Mouse (Mus musculus) spleen, embryonic (tissue): ENCODE measurements around the gene Tpp1.

Experiments
- CTCF ChIA-PET: fragments of 350-600 bp; sonication (Branson Sonifier 250); formaldehyde crosslinking; loops from one replicate; lab custom pipeline; 2022; lab: Charles Lee

The Tpp1 gene

DNA sequence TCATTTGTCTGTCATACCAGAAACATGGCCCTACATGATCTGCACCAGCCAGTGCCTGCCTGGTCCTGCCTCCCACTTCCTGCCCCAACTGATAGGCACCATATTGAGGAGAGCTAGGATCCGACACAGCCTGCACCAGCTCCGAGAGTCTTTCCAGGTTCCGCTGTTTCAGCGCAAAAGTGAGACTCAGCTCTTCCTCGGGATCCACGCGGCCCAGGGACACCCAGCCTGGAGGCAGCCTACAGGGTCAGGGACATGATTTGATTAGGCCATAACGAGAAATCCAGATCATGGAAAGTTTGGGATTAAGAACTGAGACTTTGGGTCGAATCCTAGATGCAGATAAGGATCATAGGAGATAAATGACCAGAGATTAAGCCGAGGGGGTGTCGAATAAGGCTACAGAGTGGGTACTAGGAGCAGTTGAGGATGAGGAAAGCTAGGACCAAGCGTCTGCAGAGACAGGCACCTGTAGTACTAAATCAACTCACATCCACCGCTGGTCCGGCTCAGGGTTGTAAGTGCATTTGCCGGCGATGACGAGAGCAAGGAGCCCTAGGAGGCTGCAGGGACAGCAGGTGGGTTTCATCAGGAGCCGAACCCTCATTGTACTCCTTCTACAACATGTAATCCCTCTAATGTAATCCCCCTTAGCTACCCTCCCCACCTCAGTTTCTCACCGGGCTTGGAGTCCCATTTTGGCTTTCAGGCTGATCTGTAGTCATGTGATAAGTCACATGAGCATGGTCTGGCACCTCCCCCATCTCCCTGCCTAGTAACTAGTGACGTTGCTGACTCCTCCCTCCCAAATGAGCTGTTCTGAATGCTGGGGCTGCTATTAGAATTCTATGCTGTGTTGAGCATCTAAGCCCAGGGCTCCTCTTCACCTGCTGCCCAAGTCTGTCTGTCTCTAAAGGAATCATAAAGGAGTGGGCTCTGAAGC, at the start of gene Tpp1:
TSS of gene Tpp1 (minus strand) at position 745 of the 943 bp plus-strand sequence.
- CTCF ChIA-PET: interaction anchor here (0.6 to 1.1 kb wide), 2 partner anchors 8 to 14 kb away, joined by 3 to 7 read pairs; partner anchors contain the start of gene Taf10

DNA sequence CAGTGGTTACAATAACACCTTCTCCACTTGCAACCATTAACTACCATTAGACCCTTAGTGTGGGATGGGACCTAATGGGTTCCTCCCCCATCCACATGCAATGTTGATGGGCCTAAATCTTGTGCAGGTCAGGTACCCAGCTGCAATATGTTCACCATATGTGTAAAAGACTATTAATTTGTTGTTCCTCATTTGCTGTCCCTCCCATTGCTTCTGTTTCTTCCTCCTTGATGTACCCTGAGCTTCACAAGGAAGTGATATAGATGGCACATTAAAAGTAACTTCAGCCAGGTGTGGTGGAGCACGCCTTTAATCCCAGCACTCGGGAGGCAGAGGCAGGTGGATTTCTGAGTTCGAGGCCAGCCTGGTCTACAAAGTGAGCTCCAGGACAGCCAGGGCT, 44.9 kb upstream of the Tpp1 start:
- CTCF ChIA-PET: no interaction called here

DNA sequence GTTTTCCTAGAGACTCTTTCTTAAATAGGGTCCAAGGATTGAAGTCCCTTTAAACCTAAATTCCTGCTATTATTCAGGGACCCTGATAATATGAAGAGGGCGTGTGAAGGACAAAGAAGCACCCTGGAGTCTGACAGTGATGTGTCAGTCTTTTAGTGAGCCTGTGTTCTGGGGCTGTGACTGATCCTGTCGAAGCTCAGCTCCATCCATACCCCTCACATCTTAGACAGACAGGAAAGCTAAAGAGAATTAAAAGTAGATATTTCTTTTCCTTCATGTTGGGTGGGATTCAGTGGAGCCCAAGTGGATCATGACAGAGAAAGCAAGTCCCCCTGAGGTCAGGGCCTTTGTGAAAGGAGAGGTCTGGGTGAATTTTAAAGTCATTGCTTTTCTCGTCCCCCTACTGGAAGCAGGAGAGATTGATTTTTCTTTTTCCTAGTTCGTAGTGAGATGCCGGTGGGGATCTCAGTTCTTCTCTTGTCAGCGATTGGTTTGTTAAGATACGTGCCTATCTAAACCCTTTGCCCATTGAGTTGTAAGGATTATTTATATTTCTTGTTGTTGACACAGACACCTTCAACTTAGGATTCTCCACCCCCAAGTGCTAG, 43.8 kb upstream of the Tpp1 start:
- CTCF ChIA-PET: no interaction called here

DNA sequence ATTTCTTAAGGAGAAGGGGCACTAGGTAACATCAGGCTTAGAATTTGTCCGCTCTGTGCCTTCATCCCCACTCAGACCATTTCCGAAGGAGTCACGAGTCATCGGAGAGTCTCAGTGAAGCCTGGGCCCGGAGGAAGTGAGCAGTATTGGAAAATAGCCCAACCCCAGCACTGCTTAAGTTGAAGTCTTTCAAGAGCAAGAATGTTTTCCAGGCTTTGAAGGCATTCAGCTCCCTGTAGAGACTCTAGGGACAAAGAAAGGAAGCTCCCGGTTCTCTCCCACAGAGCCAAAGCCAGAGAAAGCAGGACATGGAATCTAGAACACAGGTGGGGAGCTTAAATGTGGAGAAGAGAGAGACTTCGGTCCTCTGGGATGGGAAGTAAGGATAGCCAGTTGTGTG, 41.7 kb upstream of the Tpp1 start:
- CTCF ChIA-PET: no interaction called here

DNA sequence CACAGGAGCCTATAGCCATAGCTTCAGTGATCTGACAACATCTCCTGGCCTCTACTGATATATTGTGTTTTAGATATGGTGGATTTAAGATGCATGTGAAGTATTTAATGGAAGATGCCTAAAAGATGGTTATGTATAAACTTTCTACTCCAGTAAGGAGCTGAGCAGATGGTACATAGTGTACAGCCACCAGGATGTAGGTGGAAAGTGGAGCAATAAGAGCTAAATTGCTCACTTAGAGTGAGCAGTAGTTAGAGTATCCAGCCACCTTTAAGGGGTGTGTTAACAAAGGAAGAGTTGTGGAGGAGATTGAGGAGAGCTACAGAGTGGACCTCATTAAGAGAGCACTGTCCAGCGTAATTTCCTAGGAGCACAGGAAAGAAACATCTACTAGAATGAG, 39.1 kb upstream of the Tpp1 start:
- CTCF ChIA-PET: no interaction called here

DNA sequence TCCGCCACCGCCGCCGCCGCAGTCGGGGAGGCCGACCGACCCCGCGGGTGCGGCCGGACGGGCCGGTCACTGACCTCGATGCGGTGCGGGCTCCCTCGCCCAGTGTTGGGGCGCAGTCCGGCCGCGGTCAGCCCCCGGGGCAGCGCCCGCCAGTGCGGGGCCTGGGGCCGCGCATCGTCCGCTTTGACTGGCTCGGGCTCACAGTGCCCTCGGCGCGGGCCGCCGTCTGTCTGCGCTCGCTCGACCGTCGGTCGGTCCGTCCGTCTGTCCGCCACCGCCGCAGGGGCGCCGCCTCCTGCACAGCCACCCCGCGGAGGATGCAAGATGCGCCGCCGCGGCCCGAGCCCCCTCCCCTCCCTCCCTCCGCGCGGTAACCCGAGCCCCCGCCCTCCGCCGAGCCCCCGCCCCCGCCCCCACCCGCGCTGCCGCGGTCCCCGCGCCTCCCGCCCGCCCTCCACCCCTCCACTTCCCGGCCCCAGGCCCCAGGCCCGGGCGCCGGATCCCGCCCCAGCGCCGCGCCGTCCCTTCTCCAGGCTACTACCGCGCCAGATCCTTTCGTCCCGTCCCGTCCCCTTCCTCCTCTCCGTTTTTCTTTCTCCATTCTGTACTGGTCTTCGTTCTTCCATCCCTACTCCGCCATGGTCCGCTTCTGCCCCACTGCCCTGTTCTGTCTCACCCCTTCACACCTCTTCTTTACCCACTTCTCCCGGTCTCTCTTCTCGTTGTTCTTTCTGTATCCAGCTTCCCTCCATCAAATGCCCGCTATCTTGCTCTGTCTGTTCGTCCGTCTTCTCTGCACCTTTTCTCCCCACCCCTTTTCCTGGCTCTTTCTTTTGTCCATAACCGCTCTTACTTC, 35.5 kb upstream of the Tpp1 start, which contains the start of gene Dchs1:
TSS of gene Dchs1 (minus strand) at position 370 of the 856 bp plus-strand sequence.
- CTCF ChIA-PET: no interaction called here

DNA sequence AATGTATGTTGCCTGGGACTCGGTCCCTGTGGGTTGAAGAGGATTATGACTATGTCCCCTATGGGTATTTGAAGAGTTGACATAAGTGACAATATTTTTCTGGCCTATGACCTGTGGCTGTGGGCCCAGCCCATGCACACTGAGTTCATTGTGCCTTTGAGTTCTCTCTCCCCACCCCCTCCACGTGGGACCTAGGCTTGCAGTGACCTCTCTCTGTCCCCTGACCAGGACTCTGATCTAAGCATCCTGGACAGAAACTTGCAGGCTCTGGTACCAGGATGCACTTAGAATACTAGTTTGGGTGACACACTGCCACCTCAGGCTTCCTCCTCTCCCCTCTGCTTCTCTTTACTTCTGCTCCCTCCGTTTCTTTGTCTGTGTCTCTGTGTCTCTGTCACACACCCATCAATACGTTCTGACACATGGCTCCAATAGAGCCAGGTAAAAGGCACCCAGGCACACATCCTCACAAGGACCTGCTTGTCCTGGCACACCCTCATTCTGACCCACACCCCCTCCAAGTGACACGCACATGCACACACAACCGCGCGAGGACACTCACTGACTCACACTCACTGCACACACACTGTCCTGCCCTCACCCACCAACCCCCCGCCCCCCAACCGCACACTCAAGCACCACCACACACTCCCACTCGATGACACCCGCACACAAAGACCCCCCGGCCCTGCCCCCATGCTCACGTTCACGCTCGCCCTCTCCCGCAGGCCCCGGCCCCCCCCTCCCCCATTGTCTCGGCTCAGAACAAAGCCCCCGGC, 34.7 kb upstream of the Tpp1 start:
- CTCF ChIA-PET: no interaction called here

DNA sequence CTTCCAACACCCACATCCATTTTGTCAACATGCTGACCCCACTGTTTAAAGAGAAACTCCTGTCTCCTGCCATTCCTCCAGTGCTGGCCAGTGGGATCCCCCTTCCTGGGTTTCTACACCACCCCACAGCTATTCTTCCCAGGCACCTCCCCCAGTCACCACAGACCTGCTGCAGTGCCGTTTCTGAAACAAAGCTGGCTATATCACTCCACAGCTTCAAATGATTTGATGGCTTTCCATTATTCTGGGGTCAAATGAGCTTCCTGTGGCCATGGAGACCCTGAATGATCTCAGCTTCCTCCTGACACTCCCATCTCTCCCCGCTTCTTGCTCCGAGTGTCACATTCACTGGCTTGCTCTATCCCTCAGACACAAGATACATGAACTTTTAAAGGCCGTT, 32.5 kb upstream of the Tpp1 start:
- CTCF ChIA-PET: no interaction called here

DNA sequence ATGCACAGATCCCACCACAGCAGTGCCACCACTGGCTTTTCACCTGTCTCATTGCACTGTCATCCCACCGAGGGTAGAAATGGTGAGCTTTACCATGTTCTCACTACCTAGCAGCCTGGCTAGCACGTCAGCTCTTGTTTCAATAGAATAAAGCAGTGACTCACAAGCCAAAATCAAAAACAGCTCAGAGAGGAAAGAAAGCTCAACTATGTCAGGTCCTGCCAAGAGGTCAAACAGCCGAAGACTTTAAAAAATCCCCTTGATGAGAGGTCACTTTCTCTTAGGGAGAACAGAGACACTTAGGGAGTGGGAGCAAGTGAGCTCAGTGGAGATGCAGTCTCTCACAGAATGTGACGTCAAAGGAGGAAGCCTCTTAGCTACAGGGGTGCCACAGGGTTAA, 31.8 kb upstream of the Tpp1 start:
- CTCF ChIA-PET: no interaction called here

DNA sequence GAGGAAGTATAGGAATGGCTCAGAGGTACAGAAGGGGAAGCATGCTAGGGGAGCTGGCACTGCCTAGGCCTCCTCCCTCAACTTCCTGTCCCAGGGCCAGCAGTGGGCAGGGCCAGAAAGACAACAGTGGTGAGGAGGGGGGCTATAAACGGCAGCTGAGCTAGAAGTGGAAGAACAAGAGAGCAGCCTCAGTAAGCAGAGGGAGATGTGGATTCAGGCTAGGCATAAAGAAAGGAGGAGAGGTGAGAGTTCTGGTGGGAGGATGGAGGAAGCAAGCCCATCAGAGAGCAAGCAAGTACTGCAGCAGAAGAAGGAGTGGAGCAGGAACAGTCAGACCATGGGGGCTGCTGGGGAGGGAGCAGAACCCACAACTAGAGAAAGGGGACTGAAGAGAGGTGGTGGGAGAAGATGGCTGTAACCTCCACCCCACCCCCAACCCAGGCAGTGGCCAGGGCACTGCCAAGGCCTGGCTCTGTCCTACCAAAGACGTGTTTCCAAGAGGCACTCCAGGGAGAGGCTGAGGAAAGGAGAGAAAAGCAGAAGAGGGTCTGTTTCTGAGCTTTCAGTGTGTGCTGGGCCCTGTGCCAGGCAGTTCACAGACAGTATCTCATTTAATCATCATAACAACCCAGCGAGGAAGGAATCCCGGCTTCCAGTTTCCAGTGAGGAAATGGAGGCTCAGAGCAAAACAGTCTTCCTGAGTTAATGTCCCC, 26.7 kb upstream of the Tpp1 start:
- CTCF ChIA-PET: no interaction called here

DNA sequence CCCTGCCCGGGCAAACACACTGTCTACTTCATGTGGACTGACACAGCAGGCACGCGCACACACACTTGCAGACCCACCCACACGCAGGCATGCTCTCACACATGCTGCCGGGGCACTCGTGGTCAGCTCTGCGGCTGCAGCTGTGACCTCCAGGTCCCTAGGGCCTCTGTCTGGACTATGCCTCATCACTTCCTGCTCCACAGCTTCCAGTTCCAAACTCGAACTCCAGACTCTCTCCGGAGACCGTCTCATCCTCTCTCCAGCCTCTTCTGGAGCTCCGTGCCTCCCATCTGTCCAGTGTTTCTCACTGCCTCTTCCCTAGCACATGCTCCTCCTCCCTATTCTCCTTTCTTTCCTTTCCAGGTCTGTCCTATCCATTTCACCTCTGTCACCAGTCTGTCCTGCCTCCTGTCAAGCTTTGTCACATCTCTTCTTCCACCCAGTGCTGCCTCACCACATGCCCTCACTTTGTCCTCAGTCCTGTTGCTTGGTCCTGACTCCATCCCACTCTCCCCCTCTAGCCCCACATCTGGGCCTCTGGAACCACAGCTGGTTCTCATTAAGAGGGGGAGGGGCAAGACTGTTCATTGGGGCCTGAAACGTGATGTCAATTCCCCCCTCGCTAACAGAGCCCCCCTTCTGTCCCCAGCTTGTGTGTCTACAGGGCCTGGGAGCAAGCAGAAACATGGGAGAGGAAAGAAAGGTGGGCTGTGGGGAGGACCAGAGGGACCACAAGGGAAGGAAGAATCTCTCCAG, 25.9 kb upstream of the Tpp1 start:
- CTCF ChIA-PET: interaction anchor here (0.6 kb wide), 1 partner anchor 132 kb away, joined by 3 read pairs; no protein-coding TSS in a partner anchor

DNA sequence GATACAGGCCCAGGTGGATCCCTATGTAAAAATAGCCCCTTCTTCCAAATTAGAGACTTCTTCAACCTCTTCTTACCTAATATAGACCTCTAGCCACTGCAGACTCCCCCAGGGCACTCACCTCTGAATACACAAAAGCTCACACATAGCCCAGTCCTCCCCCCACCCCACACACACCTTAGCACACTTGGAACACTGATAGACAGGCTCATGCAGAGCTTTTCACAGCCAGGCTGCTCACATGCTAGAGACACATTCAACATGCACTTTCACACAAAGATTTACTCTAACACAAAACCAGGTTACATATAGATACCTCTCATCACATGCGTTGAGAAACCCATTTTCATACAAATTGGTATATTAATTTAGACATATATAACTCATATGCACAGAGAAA, 25.3 kb upstream of the Tpp1 start:
- CTCF ChIA-PET: interaction anchor here (0.6 kb wide), 1 partner anchor 131 kb away, joined by 3 read pairs; no protein-coding TSS in a partner anchor

DNA sequence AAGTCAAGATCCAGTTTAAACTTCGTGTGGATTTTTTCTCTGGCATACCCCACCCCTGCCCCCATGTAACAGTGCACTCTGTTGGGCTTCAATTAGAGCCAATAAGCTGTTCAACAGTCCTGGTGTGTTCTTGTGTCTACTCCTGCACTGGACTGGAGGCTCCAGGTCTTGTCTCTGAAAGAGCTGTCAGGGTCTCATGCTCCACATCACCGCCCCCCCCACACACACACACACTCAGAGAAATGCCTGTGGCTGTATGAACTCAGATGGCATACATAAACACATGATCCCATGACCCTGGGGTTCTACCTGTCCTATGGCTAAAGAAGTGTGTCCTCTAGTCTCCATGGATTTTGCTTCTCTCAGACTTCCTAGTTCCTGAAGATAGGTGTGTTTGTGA, 24.0 kb upstream of the Tpp1 start:
- CTCF ChIA-PET: no interaction called here

DNA sequence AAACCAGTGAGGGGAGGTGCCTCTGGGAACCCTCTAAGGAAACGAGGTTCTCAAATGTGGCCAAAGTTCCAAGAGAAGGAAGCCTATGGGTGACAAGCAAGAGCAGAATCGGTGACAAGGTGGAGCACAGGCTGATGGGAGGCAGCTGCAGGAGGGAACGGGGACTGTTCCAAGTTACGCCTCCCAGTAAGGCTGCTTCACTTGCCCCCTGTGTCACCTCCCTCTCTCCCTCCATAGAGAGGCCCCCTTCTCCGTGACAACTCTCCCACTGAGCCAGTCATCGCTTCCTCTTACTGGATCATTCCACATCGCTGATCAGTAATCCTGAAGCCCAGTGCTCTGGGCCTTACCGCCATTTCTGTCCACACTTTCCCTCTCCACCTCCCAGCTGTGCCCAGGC, 22.6 kb upstream of the Tpp1 start:
- CTCF ChIA-PET: no interaction called here

DNA sequence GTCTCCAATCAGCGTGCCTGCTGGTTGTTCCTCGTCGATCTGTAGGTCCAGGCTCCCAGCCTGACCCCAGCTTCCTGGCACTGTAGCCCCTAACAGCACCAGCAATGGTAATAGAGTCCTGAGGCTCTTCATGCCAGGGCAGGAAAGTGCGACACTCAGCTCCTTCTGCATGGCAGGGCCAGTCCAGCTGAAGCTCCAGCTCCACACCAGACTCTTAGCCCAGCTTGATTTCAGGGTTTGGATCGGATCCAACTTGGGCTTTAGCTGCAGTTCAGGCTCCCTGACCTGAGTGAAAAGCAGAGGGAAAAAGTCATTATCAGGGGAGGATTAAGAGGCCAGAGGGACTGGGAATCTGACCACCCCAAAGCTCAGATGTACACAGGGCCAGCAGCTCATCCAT, 21.0 kb upstream of the Tpp1 start:
- CTCF ChIA-PET: no interaction called here

DNA sequence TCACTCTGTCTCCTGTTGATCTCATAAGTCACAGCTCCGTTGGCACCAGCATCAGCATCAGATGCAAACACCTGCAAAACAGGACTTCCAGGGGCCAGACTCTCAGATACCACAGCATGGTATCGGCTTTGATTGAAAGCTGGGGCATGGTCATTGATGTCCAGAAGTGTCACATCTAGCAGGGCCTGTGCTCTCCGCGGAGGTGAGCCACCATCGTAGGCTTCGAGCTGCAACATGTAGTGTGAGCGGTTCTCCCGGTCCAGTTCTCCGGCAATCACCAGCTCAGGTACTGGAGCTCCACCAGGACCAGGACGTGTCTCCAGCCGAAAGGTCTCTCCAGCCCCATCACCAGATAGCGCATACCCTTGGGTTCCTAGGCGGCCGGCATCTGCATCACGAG, 20.3 kb upstream of the Tpp1 start:
- CTCF ChIA-PET: no interaction called here

DNA sequence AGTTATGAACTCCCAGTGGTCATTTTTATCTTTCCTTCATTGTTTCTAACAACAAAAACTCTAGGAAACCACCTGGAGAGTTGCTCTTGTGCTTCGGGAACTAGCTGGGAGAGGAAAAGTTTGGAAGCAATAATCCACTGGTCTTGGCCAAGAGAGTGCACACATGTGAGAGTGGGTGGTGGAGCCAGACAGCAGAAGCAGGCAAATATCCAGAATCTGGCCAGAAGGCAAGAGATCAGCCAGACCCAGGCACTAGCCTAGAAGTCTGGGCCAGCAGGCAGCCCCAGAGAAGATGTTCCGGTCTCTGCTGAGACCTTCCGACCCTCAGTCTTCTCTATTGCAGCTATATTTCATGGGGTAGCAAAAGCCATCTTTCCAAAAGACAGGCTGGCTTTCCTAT, 17.9 kb upstream of the Tpp1 start:
- CTCF ChIA-PET: no interaction called here

DNA sequence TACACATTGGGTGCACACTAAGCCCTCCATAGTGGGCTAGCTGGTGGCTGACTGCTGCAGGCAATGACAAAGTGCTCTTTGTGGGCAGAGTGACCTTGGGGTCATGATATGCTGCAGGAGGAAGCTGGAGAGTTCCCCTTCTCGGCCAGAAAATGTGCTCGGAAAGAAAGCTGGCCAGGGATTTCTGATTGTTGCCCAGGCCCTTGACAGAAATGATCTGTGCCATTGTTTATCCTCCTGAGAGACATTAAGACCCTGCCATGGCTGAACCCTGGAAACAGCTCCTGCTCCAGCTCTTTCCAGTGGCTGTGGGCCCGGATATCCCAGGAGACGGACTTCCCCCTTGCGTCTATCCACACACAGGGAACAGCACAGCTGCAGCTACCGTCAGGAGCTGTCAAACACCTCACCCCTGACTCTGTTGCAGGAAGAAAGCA, 15.7 kb upstream of the Tpp1 start:
- CTCF ChIA-PET: no interaction called here

DNA sequence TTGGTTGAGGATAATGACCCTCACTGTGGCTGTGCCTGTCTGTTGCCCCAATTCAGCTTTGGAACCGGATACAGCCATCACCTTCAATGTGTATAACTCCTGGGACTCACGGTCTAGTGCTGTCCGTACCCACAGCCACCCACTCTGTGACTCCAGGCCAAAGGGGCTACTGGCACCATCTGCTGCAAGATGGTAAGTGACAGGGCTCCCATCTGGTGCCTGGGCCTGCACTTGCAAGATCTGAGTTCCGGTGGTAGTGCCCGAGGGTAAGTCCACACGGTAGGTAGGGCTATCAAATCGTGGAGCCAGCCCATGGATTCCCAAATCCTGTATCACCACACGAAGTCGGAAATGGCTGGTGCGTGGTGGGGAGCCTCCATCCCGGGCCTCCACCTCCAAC, 12.3 kb upstream of the Tpp1 start:
- CTCF ChIA-PET: no interaction called here
